Mouse (Mus musculus): ENCODE measurements at regions not wholly inside any gene's neighbourhood (a gene's known extent, or its start where the extent isn't known, plus 50 kb on each side); places are given as distances from the start of the nearest gene placed in this dataset.

GRCm38 (mm10) chr13:70412788-70413187, 224.6 kb downstream of the Ice1 start:
- intact Hi-C loops (cut with DNase I) = no loop called here
- no peak for DNase-seq

- intact Hi-C loops (cut with DNase I) = no loop called here
- DNase-seq = no peak
These were observed 219.3 kb downstream of the Ice1 start for GRCm38 (mm10) chr13:70418156-70418555.

DNA sequence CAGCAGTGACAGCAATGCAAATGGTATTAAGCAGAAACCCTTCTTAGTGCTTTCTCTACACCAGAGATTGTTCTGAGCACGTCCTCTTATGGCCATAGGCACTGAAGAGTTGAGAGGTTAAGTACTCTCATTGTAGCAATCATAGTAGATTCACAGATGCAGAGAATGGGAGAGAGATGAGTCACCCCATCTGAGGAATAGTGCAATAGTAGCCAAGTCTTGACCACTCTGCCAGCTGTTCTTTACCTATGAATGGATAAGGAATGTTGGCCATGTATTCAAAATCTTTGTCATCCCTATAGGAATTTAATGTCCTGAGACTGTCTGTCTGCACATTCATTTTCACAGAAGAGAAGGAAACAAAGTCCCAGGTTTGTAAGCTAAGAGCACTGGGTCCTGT, 198.0 kb downstream of the Ice1 start:
- no peak for DNase-seq
- intact Hi-C loops (cut with DNase I) = no loop called here

DNA sequence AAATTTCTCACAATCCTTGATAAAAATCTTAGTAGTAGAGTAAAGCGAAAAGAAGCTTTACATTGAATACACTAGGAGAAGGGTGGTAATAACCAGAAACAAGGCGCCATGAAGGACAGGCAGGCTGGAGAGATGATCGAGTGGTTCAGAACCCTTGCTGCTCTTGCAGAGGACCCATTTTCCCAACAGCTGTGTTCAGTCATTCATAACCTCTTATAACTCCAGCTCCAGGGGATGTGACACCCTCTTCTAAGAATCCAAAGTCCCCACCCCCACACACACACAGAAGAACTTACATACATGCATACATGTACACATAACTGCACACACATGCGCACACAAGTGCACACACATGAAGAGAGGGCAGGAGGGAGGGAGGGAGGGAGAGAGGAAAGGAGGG, 190.5 kb downstream of the Ice1 start:
- intact Hi-C loops (cut with DNase I) = no loop called here
- no peak for DNase-seq

- intact Hi-C loops (cut with DNase I) = no loop called here
- no peak for DNase-seq
These were observed 182.6 kb downstream of the Ice1 start for GRCm38 (mm10) chr13:70454592-70455390.

GRCm38 (mm10) chr13:70458406-70458805, 179.0 kb downstream of the Ice1 start:
- intact Hi-C loops (cut with DNase I) = no loop called here
- no peak for DNase-seq

DNA sequence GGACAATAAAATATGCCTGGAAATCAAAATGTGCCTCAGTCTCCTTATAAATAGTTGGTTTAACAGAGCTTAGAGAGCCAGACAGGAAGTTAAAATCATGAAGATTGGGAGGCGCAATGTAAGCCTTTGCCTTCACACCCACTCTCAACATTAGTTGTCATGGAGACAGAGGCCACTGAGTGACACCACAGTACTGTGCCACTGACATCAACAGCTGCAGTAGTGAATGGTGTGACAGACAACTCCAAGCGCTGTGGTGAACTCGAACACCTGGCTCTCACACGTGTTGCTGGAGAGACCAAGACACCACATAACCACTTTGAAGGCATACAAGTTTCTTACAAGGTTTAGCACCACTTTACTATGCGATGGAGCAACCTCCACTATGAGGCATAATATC, 172.4 kb downstream of the Ice1 start:
- no peak for DNase-seq
- intact Hi-C loops (cut with DNase I) = no loop called here

GRCm38 (mm10) chr13:70474746-70475145, 162.7 kb downstream of the Ice1 start:
- intact Hi-C loops (cut with DNase I) = no loop called here

GRCm38 (mm10) chr13:70475366-70475765, 162.1 kb downstream of the Ice1 start:
- intact Hi-C loops (cut with DNase I) = no loop called here
- peak; percentile 77 for DNase-seq

More at GRCm38 (mm10) chr13:70474746-70475145, 162.7 kb downstream of the Ice1 start:
- DNase-seq = peak; percentile 49

- no peak for DNase-seq
- intact Hi-C loops (cut with DNase I) = no loop called here
These were observed 138.1 kb downstream of the Ice1 start for GRCm38 (mm10) chr13:70499302-70499701.
